Mouse (Mus musculus) heart, embryonic 10.5 days (tissue): ENCODE results near the gene Midn. TPM values are rescaled to one million over a fixed set of nuclear protein-coding genes. Genes with fewer than 3 reads are reported as not detected.

ENCODE experiments used
- DNase-seq: peaks from one replicate; pipeline ENCODE4 v3.0.0-alpha.2; 2017; ENCODE audit warnings: low spot score
- H3K27ac ChIP-seq: fragments of 300-500 bp; sonication (generic); 2 replicates; pipeline ENCODE4 v1.5.1; 2016; ENCODE audit warnings: mild to moderate bottlenecking
- H3K27me3 ChIP-seq: fragments of 300-500 bp; sonication (generic); 2 replicates; pipeline ENCODE4 v1.6.1; 2016; ENCODE audit warnings: mild to moderate bottlenecking; ENCODE audit not compliant: poor library complexity, insufficient read depth, severe bottlenecking
- H3K36me3 ChIP-seq: fragments of 300-500 bp; sonication (generic); 2 replicates; pipeline ENCODE4 v1.6.1; 2016; ENCODE audit warnings: mild to moderate bottlenecking, moderate library complexity
- H3K4me1 ChIP-seq: fragments of 300-500 bp; sonication (generic); 2 replicates; pipeline ENCODE4 v1.6.1; 2016; ENCODE audit warnings: mild to moderate bottlenecking
- H3K4me3 ChIP-seq: fragments of 300-500 bp; sonication (generic); 2 replicates; pipeline ENCODE4 v1.5.1; 2016; ENCODE audit warnings: mild to moderate bottlenecking, moderate library complexity
- H3K9me3 ChIP-seq: fragments of 300-500 bp; sonication (generic); 2 replicates; pipeline ENCODE4 v1.6.1; 2016; ENCODE audit warnings: mild to moderate bottlenecking, moderate library complexity
- WGBS: fragments of 180-500 bp; shearing (Covaris S2); methylation state at CpG from one replicate; pipeline ENCODE4 v1.1.7; 2016; 5-methylcytosine and 5-hydroxymethylcytosine counted together
- polyA plus RNA-seq: library from polyadenylated mRNA; unstranded; fragments of >200 nt; fragmentation: Nextera tagmentation; extraction: Ambion mirVana; gene quantifications from 2 replicates; pipeline ENCODE4 v1.2.1, GENCODE M21; 2016

Gene Midn
- polyA plus RNA-seq, 1 experiment from 2014 or later, result 24.4 TPM

DNA sequence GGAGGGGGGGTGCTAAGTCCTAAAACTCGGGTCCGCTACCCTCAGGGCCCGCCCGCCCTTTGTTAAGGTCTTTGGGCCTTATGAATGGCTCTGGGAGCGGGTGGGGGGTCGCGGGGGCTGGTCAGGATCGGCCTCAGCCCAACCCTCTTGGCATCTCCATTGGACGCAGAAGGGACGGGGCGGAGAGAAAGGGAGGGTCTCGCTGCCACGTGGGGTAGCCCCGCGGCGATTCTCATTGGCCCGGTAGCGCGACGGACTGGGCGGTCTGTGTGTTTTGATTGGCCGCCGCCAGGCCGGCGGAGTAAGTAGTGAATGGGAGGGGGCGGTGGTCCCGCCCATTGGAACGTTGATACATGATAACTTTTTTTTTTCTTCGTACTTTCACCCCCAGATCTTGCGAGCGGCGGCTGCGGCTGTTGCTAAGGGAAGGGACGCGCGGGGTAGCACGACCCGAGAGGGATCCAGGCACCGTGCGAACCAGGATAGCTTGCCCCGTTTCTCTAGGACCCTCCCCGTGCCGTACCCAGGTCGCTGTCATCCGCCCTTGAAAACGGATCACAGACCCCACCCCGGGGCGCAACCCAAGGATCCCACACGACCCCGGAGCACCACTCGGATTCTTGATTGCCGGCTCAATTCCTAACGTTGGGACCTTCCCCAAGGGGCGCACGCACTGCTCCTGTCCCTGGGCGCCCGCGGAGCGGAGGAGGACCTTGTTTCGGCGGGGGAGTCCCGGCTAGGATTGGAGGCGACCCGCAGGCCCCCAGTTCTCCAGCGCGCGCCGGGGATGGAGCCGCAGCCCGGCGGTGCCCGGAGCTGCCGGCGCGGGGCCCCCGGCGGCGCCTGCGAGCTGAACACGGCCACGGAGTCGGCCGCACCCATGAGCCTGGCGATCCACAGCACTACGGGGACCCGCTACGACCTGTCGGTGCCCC is 1.5 kb downstream of the Midn start:
- Histone ChIP-seq H3K36me3 (peaks cover 75% of the 10 kb centered on the region), H3K27me3 (no peaks in the 10 kb centered on the region), H3K4me3 (peak overlapping the region; percentile 98), H3K9me3 (no peaks in the 10 kb centered on the region), H3K4me1 (peaks cover 72% of the 10 kb centered on the region), H3K27ac (peak overlapping the region; percentile 99)
- WGBS, result under 1% methylated on average over 88 of the region's 88 CpGs
- DNase-seq, result peak; percentile 99

DNA sequence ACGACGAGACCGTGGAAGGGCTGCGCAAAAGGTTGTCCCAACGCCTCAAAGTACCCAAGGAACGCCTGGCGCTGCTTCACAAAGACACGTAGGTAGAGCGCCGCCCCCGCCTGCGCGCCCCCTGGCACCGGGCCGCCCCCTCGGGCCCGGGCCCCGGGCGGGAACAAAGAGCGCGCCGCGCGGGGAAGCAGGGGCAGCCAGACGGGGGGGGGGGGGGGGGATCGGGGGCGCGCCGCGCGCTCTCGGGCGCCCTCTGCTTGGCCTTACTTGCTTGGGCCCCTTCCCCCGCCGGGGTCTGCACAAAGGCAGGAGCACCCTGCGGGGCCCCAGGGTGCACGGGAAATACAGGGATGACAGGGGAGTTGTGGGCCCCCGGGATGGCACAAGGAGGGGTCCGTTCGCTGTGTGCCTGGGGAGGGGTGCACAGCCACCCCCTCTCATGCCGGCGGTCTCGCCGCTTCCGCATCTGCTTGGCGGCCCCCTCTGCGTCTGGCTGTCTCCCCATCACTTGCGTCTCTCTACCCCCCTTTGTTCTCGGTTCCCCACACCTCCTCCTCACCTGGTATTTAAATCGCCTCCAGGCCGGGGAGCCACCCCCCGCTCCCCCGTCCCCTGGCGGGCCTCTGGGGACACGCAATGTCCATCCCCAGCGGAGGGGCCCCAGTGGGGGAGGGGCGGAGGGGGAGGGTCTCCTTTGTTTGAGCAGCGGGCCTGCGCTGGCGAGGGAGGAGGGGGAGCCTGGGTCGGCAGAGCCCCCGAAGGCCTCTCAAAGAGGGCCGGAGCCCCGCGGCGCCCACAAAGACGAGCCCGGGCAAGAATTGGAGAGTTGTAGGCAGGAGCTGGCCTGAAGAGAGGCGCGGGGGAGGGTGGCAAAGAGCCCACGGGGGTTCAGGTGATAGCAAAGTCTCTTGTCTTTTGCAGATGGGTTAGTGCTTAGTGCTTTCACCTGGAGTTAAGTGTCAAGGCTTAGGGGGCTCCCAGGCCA is 2.4 kb downstream of the Midn start:
- H3K4me1 ChIP-seq, result peaks cover 74% of the 10 kb centered on the region
- H3K9me3 ChIP-seq, result no peaks in the 10 kb centered on the region
- peak; percentile 85 for DNase-seq
- H3K27ac ChIP-seq, result peak overlapping the region; percentile 99
- H3K36me3 ChIP-seq, result peaks cover 75% of the 10 kb centered on the region
- no peaks in the 10 kb centered on the region for H3K27me3 ChIP-seq
- H3K4me3 ChIP-seq, result peak overlapping the region; percentile 98
- WGBS, result under 1% methylated on average over 45 of the region's 71 CpGs

- Histone ChIP-seq H3K9me3 (no peaks in the 10 kb centered on the region), H3K36me3 (peaks cover 75% of the 10 kb centered on the region), H3K27me3 (no peaks in the 10 kb centered on the region), H3K27ac (peak overlapping the region; percentile 99), H3K4me3 (peak overlapping the region; percentile 98), H3K4me1 (peaks cover 74% of the 10 kb centered on the region)
- peak; percentile 85 for DNase-seq
- WGBS, result 2% methylated on average over 26 of the region's 26 CpGs
Observed at GRCm38 (mm10) chr10:80151211-80152034, 3.4 kb downstream of the Midn start.

- 14% methylated on average over 15 of the region's 15 CpGs for WGBS
- DNase-seq, result peak; percentile 81
- H3K4me1 ChIP-seq, result peaks cover 74% of the 10 kb centered on the region
Observed at GRCm38 (mm10) chr10:80152071-80152872, 4.2 kb downstream of the Midn start.

DNA sequence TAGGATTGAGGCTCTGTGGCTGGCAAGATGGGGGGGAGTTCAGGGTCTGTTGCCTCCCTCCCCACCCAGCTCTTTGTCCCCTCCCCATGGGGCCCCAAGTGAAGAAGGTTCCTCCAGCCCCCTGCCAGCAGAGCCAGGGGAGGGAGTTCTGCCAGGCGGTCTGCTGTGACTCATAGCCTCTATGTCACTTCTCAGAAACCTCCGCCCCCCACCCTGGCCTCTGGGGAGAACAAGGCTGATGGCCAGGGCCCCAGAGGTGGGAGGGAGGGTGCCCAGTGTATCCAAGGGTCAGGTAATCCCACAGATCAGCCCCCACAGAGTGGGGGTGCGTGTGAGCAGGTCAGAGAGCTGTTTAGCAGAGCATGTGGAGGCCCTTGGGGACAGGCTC is 4.8 kb downstream of the Midn start:
- Histone ChIP-seq H3K4me1 (peaks cover 73% of the 10 kb centered on the region), H3K27ac (peak overlapping the region; percentile 99), H3K9me3 (no peaks in the 10 kb centered on the region), H3K27me3 (no peaks in the 10 kb centered on the region), H3K36me3 (peaks cover 82% of the 10 kb centered on the region), H3K4me3 (peak overlapping the region; percentile 98)
- 44% methylated on average over 3 of the region's 3 CpGs for WGBS
- DNase-seq, result no peak

More at GRCm38 (mm10) chr10:80152071-80152872, 4.2 kb downstream of the Midn start:
- peak overlapping the region; percentile 99 for H3K27ac ChIP-seq
- H3K36me3 ChIP-seq, result peaks cover 78% of the 10 kb centered on the region
- H3K9me3 ChIP-seq, result no peaks in the 10 kb centered on the region
- H3K4me3 ChIP-seq, result peak overlapping the region; percentile 98
- no peaks in the 10 kb centered on the region for H3K27me3 ChIP-seq

GRCm38 (mm10) chr10:80153713-80154112 is 5.6 kb downstream of the Midn start:
- Histone ChIP-seq H3K9me3 (no peaks in the 10 kb centered on the region), H3K27me3 (no peaks in the 10 kb centered on the region), H3K36me3 (peaks cover 82% of the 10 kb centered on the region), H3K4me1 (peaks cover 77% of the 10 kb centered on the region), H3K27ac (peak overlapping the region; percentile 99), H3K4me3 (peak overlapping the region; percentile 98)
- DNase-seq, result no peak
- 87% methylated on average over 19 of the region's 19 CpGs for WGBS

DNA sequence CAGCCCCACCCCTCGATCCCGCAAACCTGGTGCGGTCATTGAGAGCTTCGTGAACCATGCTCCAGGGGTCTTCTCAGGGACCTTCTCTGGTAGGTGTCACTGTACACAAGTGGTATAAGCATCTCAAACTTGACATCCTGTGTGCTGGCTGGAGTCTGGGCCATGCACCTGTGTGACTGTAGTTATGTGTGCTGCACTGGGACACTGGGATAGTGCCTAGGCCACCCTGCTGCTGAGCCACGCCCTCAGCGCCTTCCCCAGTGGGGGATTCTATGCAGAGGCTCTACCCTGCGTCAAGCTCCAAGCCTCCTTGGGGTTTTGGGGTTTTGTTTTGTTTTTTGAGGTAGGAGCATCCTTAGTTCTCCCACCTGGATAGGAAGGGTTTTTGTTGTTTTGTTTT is 6.3 kb downstream of the Midn start:
- WGBS, result 92% methylated on average over 7 of the region's 7 CpGs
- no peaks in the 10 kb centered on the region for H3K27me3 ChIP-seq
- H3K27ac ChIP-seq, result no peak overlapping the region
- DNase-seq, result no peak
- peaks cover 83% of the 10 kb centered on the region for H3K4me1 ChIP-seq
- no peak overlapping the region for H3K4me3 ChIP-seq
- peaks cover 82% of the 10 kb centered on the region for H3K36me3 ChIP-seq
- no peaks in the 10 kb centered on the region for H3K9me3 ChIP-seq

DNA sequence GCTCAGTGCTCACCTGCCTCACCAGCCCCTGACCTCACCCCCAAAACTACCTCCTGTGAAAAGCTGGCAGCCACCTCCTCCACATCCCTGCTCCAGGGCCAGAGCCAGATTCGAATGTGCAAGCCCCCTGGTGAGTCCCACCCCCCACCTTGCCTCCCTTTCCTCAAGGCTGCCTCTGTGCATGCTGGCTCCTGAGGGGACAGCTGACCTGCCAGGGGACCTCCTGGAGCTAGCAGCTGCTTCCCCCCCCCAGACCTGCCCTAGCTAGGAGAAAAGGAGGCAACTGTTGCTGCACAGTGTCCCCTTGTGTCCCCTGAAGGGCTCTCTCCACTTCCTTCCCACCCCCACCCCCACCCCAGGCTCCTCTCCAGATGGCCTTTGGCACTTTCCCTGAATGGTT is 7.2 kb downstream of the Midn start:
- 60% methylated on average over 1 of the region's 1 CpGs for WGBS
- Histone ChIP-seq H3K27ac (peak overlapping the region; percentile 36; the same call in 1 of the 2 replicates), H3K36me3 (peaks cover 74% of the 10 kb centered on the region)

DNA sequence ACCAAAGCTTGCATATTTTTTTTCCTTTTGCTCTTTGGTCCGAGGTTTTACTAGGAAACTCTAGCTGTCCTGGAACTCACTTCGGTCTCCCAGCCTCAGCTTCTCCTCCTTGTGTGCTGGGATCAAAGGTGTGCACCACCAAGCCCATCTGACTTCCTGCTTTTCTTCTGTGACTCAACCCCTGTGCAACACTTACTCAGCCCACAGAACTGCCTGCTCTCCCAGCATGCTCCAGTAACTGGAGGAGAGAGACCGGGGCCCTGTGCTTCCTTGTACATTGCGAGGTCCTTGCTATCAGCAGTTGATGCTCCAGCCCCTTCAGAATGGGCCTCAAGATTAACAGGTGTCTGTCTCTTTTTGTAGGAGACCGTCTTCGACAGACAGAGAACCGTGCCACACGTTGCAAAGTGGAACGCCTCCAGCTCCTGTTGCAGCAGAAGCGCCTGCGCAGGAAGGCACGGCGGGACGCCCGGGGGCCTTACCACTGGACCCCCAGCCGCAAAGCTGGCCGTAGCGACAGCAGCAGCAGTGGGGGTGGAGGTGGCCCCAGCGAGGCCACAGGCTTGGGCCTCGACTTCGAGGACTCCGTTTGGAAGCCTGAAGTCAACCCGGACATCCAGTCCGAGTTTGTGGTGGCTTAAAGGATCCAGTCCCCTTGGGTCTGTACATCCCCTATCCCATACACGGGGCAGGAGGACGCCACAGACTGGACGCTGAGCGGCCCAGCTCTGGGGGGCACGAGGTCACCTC is 8.1 kb downstream of the Midn start:
- peaks cover 97% of the 10 kb centered on the region for H3K4me1 ChIP-seq
- H3K27ac ChIP-seq, result peak overlapping the region; percentile 97; the same call in 1 of the 2 replicates
- WGBS, result 86% methylated on average over 29 of the region's 29 CpGs
- no peak for DNase-seq
- H3K27me3 ChIP-seq, result no peaks in the 10 kb centered on the region
- H3K36me3 ChIP-seq, result peaks cover 65% of the 10 kb centered on the region
- H3K9me3 ChIP-seq, result no peaks in the 10 kb centered on the region
- H3K4me3 ChIP-seq, result no peak overlapping the region

More for the DNA sequence above, 7.2 kb downstream of the Midn start:
- peaks cover 92% of the 10 kb centered on the region for H3K4me1 ChIP-seq
- no peaks in the 10 kb centered on the region for H3K27me3 ChIP-seq
- 0 out of 2 replicates have a peak overlapping the region, but pooled peaks have one; percentile 16 for H3K4me3 ChIP-seq
- no peaks in the 10 kb centered on the region for H3K9me3 ChIP-seq
- no peak for DNase-seq

GRCm38 (mm10) chr10:80156752-80157053 is 8.6 kb downstream of the Midn start:
- 57% methylated on average over 7 of the region's 7 CpGs for WGBS
- peaks cover 99% of the 10 kb centered on the region for H3K4me1 ChIP-seq
- H3K27ac ChIP-seq, result peak overlapping the region; percentile 97; the same call in 1 of the 2 replicates
- DNase-seq, result no peak
- no peaks in the 10 kb centered on the region for H3K27me3 ChIP-seq
- H3K9me3 ChIP-seq, result no peaks in the 10 kb centered on the region
- no peak overlapping the region for H3K4me3 ChIP-seq
- H3K36me3 ChIP-seq, result peaks cover 60% of the 10 kb centered on the region
